Mouse (Mus musculus) spleen, postnatal 14 days (tissue): ENCODE results near the gene Acat1.

Source experiments
- DNase-seq, 2 experiments: peaks; one replicate each; pipeline ENCODE4 v3.0.0; 2021 to 2022; ENCODE audit warnings: low spot score in 2 of 2

Acat1 gene

GRCm38 (mm10) chr9:53609968-53610781 lies at the start of gene Acat1:
TSS of gene Acat1 (minus strand) at chr9:53610382.
- peak; percentile 87 to 90 for DNase-seq

GRCm38 (mm10) chr9:53634796-53635195 lies 24.6 kb upstream of the Acat1 start:
- DNase-seq, result no peak

GRCm38 (mm10) chr9:53615246-53615645 lies 5.1 kb upstream of the Acat1 start:
- no peak for DNase-seq

- DNase-seq, result no peak
Measured at GRCm38 (mm10) chr9:53614286-53614685, 4.1 kb upstream of the Acat1 start.

- no peak for DNase-seq
Measured at GRCm38 (mm10) chr9:53609306-53609967, 745 bp downstream of the Acat1 start.

GRCm38 (mm10) chr9:53607816-53608215 lies 2.4 kb downstream of the Acat1 start:
- DNase-seq, result no peak

- DNase-seq, result no peak
Measured at GRCm38 (mm10) chr9:53607192-53607591, 3.0 kb downstream of the Acat1 start.

- DNase-seq, result no peak
Measured at GRCm38 (mm10) chr9:53604954-53605353, 5.2 kb downstream of the Acat1 start.

- DNase-seq, result no peak
Measured at GRCm38 (mm10) chr9:53603849-53604248, 6.3 kb downstream of the Acat1 start.

GRCm38 (mm10) chr9:53603384-53603783 lies 6.8 kb downstream of the Acat1 start:
- peak in 1 of 2 experiments; percentile 4 for DNase-seq

GRCm38 (mm10) chr9:53601541-53601940 lies 8.6 kb downstream of the Acat1 start:
- DNase-seq, result no peak

- DNase-seq, result no peak
Measured at GRCm38 (mm10) chr9:53598631-53599030, 11.6 kb downstream of the Acat1 start.

GRCm38 (mm10) chr9:53596971-53597600 lies 13.1 kb downstream of the Acat1 start:
- DNase-seq, result no peak

GRCm38 (mm10) chr9:53594764-53595163 lies 15.4 kb downstream of the Acat1 start:
- peak; percentile 57 to 76 for DNase-seq

GRCm38 (mm10) chr9:53581870-53582269 lies 28.3 kb downstream of the Acat1 start:
- no peak for DNase-seq

GRCm38 (mm10) chr9:53575721-53576120 lies 34.5 kb downstream of the Acat1 start:
- DNase-seq, result no peak

- no peak for DNase-seq
Measured at GRCm38 (mm10) chr9:53572516-53573307, 37.5 kb downstream of the Acat1 start.

- DNase-seq, result no peak
Measured at GRCm38 (mm10) chr9:53570662-53571061, 39.5 kb downstream of the Acat1 start.

- no peak for DNase-seq
Measured at GRCm38 (mm10) chr9:53537336-53537965, 72.7 kb downstream of the Acat1 start.

GRCm38 (mm10) chr9:53536558-53537320 lies 73.4 kb downstream of the Acat1 start, which contains the start of the genes Atm and Npat:
TSS of gene Atm (minus strand) at chr9:53536740.
TSS of gene Npat (plus strand) at chr9:53537047.
- peak; percentile 98 for DNase-seq
